Mouse (Mus musculus) right cerebral cortex, postnatal 14 days (tissue): ENCODE results near the gene Mgll.

Experiments used
- DNase-seq: peaks from one replicate; pipeline ENCODE4 v3.0.0; 2022

Mgll gene

GRCm38 (mm10) chr6:88833340-88834140 lies 109.3 kb downstream of the Mgll start:
- no peak for DNase-seq

- no peak for DNase-seq
These were observed 110.8 kb downstream of the Mgll start for GRCm38 (mm10) chr6:88835047-88835446.

- DNase-seq, result no peak
These were observed 112.1 kb downstream of the Mgll start for GRCm38 (mm10) chr6:88836178-88836819.

GRCm38 (mm10) chr6:88837999-88838398 lies 113.8 kb downstream of the Mgll start:
- DNase-seq, result no peak

GRCm38 (mm10) chr6:88838613-88839012 lies 114.4 kb downstream of the Mgll start:
- DNase-seq, result no peak

DNA sequence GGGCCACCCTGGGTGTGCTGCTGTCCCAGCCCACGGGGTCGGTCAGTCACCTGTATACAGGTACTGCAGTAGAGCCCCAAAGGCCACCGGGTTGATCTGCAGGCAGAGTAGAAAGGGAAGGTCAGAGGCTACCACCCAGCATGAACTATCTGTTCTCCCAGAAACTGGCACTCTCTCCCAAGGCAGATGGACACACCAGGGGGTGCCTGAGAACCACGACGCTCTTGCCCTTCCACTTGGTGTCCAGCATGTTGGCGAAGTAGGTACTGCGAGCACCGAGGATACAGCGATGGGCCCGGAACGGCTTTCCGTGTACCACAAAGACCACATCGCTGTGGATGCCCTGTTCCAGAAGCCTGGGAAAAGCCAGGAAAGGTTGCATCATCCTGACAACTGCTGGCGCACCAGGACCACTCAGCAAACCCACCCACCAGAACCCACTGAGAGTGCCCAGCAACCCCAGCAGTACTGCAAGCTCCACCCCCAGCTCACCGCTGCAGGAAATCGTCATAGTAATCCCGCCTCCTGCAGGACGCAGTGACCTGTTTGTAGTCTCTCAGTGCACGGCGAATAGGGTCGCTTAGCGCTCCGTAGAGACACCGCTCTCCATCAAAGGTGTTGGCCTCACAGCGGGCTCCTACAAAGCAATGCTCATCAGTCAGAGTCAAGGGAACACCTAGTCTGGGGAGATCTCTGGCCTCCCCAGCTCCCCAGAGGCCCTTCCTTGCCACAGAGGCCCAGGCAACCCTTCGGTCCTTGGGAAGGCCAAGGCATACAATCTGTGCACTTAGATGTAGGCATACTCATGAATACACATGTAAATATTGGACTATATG lies 115.1 kb downstream of the Mgll start:
- DNase-seq, result no peak

DNA sequence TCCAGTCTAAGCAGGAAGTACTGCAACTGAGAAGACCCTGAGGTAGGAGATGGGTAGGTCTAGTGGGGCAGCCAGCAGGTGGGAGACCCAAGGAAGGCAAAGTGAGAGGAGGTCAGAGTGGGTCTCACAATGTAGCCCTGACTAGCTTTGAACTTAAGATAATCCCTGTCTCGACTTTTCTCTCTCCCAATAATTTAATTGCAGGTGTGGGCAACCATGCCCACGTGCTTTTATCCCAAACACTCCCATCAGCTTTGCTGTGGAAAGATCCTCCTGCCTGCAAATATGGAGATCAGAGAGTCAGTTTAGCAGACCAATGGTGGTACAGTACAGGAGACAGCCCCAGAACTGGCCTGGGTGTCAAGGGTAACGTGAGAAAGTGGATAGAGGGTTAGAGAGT lies 116.0 kb downstream of the Mgll start:
- no peak for DNase-seq

DNA sequence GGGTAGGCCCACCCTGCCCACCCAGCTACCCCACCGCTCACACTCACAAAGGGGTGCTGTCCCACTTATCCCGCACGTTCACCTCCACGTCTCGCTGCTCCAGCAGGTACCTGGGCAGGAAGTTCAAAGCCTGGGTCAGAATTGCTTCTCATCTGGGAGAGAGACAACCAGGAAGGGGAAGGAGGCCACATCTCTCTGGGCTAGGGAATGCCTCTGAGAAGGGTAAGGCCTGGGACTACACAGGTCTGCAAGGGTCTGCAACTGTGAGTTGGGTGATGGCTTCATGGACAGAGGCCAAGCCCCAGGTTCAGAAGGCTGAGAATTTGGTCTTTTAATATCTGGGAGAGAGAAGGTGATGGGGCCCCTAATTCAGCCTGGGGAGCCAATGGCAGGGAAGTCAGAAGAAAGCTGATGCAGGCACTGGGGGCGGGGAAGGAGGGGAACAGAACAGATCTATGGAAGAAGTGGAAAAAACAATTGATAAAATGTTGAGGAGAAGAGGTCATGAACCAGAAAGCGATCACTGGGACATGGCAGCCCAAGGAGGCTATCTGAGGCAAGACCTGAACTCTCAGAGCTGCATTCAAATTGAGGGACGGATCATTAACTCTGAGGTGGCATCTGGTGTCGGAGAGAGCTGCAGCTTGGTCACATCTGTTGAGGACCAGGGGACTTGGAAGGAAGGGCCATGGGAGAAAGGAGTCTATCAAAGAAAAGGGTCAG lies 116.7 kb downstream of the Mgll start:
- no peak for DNase-seq

DNA sequence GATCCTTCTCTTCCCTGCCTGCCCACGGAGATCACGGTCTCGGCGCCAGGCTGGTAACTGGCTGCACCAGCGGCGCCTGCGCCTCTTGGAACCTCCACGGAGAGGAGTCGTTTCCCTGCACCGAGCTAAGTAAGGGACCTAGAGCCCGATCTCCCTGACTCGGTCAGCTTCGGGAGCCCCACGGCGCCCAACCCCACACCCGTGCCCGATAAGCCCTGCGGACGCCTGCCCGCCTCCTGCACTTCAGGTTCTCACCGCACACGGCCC lies 117.2 kb downstream of the Mgll start:
- DNase-seq, result no peak

DNA sequence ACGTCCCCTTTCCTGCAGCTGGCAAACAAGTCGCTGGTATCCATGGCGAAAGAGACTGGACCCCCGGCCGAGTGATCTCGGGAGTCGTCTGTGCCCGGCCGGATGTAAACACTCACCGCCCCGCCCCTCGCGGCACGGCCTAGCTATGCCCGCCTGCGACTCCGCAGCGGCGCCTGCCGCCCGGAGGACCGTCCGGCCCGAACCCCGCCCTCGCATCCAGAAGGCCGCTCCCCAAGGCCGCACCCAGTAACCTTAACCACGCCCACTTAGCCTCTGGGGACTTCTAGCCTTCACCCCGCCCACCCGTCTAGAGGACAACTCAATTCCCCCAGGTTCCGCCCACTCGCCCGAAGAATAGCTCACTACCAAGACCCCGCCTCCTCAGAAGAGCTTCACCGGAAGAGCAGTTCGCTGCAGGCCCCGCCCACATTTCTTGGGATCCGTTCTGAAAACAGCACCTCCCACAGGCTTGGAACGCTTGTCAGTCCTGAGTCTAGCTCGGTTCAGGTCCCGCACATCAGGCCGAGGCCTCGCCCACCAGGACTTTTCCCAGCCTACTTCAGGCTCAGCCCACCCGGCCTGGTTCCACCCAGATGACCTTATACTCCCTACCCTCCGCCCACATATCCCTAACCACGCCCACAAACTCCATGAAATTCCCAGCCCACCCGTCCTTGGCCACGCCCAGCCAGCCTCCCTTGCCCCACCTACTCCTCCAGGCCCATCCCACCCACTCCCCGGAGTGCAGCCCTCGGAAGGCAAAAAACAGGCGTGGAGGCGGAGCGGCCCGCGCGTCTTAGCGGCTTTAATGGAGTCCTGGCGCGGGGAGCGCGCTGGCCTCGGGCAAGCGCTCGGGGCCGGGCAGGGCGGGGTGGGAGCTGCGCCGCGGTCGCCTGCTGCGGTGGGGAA lies 117.8 kb downstream of the Mgll start, which contains the start of gene Abtb1:
Abtb1 (minus strand) TSS at position 204 of the 909 bp plus-strand sequence.
- peak; percentile 94 for DNase-seq

GRCm38 (mm10) chr6:88842731-88843151 lies 118.5 kb downstream of the Mgll start:
- peak; percentile 63 for DNase-seq

- DNase-seq, result no peak
These were observed 119.0 kb downstream of the Mgll start for GRCm38 (mm10) chr6:88843241-88843640.

- DNase-seq, result no peak
These were observed 119.8 kb downstream of the Mgll start for GRCm38 (mm10) chr6:88843781-88844725.

GRCm38 (mm10) chr6:88844901-88845565 lies 120.8 kb downstream of the Mgll start:
- DNase-seq, result no peak

DNA sequence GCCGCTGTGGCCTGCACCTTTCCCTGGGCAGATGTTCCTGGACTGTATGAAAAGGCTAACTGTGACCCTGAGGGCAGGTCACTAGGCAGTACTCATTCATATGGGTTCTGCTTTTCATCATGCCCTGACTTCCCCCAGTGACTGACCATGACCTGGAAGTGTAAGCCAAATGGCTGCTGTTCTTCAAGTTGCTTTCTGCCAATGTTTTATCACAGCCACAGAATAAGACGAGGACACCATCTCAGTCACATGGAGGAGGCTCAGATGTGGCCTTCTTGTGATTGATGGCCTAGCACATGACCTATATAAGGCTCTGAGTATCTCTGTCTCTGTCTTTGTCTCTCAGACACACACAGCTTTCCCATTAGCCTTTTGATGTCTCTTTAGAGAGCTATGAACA lies 123.4 kb downstream of the Mgll start:
- no peak for DNase-seq

GRCm38 (mm10) chr6:88849270-88849669 lies 125.1 kb downstream of the Mgll start:
- no peak for DNase-seq

DNA sequence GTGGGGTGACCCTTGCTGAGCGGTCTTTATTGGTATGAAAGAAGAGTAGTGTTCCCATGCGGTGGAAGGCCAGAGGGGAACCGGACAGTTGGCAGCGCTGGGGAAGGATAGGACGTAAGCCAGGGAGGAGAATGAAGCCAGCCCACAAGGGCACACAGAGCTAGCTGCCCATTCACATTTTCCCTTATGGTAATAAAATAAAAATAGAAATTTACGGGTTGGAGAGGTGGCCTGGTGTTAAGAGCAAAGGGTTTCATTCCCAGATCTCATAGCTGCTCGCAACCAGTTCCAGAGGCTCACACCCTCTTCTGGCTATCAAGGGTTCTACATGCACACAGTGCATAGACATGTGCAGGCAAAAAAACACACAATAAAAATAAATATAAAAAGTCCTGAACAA lies 125.8 kb downstream of the Mgll start:
- no peak for DNase-seq

DNA sequence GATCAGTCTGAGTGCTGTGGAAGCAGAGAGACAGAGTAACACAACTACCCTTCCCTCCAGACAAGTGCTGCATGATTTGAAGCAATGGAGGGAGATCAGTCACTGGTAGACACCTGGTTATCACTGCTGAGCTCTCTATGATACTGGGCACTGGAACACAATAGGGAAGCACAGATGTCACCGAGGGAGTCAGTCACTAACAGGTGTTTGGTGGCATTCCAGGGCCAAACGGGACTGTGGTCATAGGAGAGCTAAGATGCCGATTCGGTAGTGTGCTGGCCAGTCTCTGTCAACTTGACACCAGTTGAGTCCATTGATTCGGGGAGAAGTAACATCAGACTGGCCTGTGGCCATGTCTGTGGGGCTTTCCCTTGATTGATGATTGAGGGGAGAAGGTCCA lies 130.3 kb downstream of the Mgll start:
- DNase-seq, result no peak

DNA sequence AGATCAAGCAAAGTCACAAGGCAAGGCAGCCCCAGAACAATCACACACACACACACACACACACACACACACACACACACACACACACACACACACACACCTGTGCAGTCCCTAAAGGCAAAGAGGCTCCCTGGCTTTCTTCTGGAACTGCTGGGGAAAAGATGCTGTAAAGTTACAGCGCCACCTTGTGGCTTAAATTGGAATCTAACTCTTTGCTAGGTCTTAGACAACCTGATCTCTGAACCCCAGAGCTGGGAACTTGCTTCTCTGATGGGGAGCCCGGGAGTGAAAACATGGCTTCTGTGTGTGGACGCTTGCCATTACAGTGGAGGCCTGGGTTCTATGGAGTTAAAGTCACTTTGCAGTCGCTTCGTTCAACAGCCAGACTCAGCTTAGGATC lies 131.4 kb downstream of the Mgll start:
- DNase-seq, result peak; percentile 53

- DNase-seq, result no peak
These were observed 133.0 kb downstream of the Mgll start for GRCm38 (mm10) chr6:88857249-88857648.
